Mouse (Mus musculus) heart, adult 2 months (tissue): Measurements from ENCODE around the gene Myl6b.

ENCODE experiments used
- CTCF ChIP-seq: fragments of 200-600 bp; IDR thresholded peaks from 2 replicates; pipeline ENCODE4 v1.8.1; 2022; ENCODE audit warnings: antibody characterized with exemption, mild to moderate bottlenecking, moderate library complexity
- EP300 ChIP-seq: fragments of 200-500 bp; IDR thresholded peaks from 2 replicates; pipeline ENCODE4 v1.6.1; 2011; ENCODE audit warnings: low read depth, low read length, control low read depth; ENCODE audit not compliant: insufficient read depth
- POLR2A ChIP-seq: fragments of 200-500 bp; IDR thresholded peaks from 2 replicates; pipeline ENCODE4 v1.6.1; 2011; ENCODE audit warnings: mild to moderate bottlenecking, low read depth, low read length, control low read depth; ENCODE audit not compliant: insufficient read depth

DNA sequence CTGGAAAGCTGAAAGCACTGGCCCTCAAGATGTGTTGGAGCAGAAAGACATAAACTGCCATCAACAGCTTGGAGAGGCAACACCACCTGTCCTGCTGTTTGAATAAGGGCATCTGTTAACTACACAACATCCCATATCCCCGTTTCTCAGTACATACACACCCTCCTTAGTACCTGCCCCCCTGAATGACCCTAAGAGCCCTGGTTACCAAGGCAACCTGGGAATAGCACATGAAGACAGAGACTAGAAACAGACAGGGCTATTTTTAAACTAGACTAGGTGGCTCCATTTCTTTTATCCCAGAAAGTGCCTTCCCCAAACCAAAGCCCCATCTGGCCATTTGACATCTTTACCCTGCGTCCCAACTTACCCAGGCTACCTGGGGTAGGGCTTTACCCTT lies 44.6 kb upstream of the Myl6b start:
- TF ChIP-seq CTCF (no peak), POLR2A (no peak), EP300 (no peak)
